Mouse (Mus musculus): ENCODE results near the gene Ints11. TPM values are rescaled to one million over a fixed set of nuclear protein-coding genes. Genes with fewer than 3 reads are reported as not detected.
A peak's percentile ranks its signal among the peaks of the same experiment; 100 is the strongest.

Gene Ints11
- polyA plus RNA-seq, 1 experiment: 49.5 TPM

- Histone ChIP-seq H3K4me1 (ENCODE audit: control insufficient read depth, insufficient read depth, low read length) (peaks cover 1% of the 10 kb centered on the region; the same call in 1 of the 2 replicates), H3K4me3 (replicated peaks; ENCODE audit: control insufficient read depth, low read depth, low read length) (no peak overlapping the region), H3K27ac (ENCODE audit: control insufficient read depth, insufficient read depth, low read depth, low read length, poor library complexity) (no peak overlapping the region)
- no peak for TF ChIP-seq POLR2A (IDR thresholded peaks at IDR 0.05; ENCODE audit: borderline replicate concordance, control insufficient read depth, low read depth, low read length)
- TF ChIP-seq CTCF (IDR thresholded peaks at IDR 0.05; ENCODE audit: control insufficient read depth, insufficient read depth, low read length): no peak
- WGBS: 60% methylated on average over 38 of the region's 38 CpGs
These were observed 27.6 kb upstream of the Ints11 start for GRCm38 (mm10) chr4:155841651-155842270.

DNA sequence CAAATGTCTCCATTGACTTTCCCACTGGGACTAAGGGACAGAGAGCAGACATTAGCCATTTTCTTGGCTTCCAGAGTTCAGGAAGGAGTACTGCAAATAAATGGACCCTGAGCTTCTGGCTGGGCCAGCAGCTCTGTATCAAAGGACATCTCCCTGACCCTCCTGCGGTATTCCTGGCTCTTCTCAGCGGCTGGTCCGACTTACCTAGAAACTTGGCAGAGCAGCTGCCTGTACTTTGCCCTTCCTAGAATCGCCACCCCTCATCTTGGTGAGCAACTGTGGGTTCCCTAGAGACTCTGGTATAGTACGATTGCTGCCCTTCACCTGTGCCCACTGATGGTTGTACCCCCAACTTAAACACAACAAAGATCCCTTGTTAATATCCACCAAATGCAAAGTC is 26.1 kb upstream of the Ints11 start:
- no peak overlapping the region for H3K27ac ChIP-seq (ENCODE audit: control insufficient read depth, insufficient read depth, low read depth, low read length, poor library complexity)
- TF ChIP-seq CTCF (IDR thresholded peaks at IDR 0.05; ENCODE audit: control insufficient read depth, insufficient read depth, low read length) (no peak), POLR2A (IDR thresholded peaks at IDR 0.05; ENCODE audit: borderline replicate concordance, control insufficient read depth, low read depth, low read length) (no peak)
- H3K4me1 ChIP-seq (ENCODE audit: control insufficient read depth, insufficient read depth, low read length): no peaks in the 10 kb centered on the region; the same call in 1 of the 2 replicates
- WGBS: 87% methylated on average over 5 of the region's 5 CpGs
- H3K4me3 ChIP-seq (replicated peaks; ENCODE audit: control insufficient read depth, low read depth, low read length): no peak overlapping the region

DNA sequence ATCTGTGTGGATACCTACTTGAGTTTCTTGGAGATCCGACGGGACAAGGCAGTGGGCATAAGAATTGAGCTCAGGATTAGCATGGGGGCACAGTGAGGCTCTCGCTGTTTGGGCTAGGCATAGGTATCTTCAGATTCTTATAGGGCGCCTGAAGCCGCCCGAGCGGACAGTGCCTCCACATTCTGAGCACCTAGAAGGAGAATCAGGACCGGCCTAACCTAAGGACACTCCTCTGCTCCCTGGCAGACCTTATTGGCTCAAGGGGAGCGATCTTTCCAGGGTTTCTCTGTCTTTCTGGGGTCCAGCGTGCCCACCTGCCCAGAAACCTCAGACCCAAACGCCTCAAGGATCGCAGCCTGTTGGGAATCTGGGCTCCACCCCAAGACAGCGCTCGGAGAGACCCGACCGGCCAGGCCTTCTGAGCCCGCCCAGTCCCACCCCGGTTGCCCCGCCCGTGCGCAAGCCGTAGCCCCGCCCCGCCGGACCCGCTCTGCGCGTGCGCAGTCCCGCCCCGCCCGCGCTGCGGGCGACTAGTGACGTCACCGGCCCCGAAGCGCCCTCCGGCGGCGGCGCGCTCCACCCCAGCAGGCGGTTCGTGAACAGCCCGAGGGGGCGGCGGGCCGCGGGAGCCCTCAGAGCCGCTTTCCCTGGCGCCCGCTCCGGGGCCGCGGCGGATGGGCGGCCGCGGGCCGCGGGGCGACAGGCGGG is 22.3 kb upstream of the Ints11 start, which contains the start of gene Dvl1:
Gene Dvl1 (plus strand): TSS at position 532 of the 708 bp plus-strand sequence.
- Histone ChIP-seq H3K27ac (ENCODE audit: control insufficient read depth, insufficient read depth, low read depth, low read length, poor library complexity) (peak within 1 kb of the TSS; percentile 69), H3K4me1 (ENCODE audit: control insufficient read depth, insufficient read depth, low read length) (peaks cover 3% of the 10 kb centered on the region), H3K4me3 (replicated peaks; ENCODE audit: control insufficient read depth, low read depth, low read length) (peak within 1 kb of the TSS; percentile 98)
- TF ChIP-seq POLR2A (IDR thresholded peaks at IDR 0.05; ENCODE audit: borderline replicate concordance, control insufficient read depth, low read depth, low read length) (peak; percentile 30; the same call in 1 of the 2 replicates), CTCF (IDR thresholded peaks at IDR 0.05; ENCODE audit: control insufficient read depth, insufficient read depth, low read length) (peak; percentile 38; the same call in 1 of the 2 replicates)
- WGBS: 4% methylated on average over 62 of the region's 65 CpGs

DNA sequence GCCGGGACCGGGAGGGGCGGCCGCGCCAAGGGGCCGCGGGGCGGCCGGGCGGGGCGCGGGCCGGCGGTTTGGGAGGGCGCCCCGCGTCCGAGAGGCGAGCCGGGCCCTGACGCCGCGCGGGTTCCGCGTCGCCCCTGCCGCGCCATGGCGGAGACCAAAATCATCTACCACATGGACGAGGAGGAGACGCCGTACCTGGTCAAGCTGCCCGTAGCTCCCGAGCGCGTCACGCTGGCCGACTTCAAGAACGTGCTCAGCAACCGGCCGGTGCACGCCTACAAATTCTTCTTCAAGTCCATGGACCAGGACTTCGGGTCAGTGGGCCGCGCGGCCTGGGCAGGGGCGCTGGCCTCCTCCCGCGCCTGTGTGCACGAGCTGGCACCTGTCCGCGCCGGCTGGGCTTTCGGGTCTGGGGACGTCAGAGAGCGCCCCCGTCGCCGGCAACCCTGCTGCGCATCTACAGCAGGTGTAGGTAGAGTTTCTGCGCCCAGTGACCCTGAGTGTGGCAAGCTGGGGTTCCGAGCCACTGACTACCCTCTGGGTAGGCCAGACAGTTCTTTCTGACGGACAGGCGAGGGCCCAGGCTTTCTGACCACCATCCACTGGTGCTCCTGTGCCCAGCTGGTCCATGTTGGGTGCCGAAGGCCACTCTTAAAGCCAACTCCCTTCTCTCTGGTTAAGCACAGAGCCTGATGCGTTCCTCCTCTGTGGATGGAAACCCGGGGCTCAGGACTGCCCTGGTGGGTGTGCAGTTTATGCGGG is 21.6 kb upstream of the Ints11 start:
- 6% methylated on average over 69 of the region's 69 CpGs for WGBS
- TF ChIP-seq CTCF (IDR thresholded peaks at IDR 0.05; ENCODE audit: control insufficient read depth, insufficient read depth, low read length) (0 out of 2 replicates have a peak, but pooled peaks have one; percentile 2), POLR2A (IDR thresholded peaks at IDR 0.05; ENCODE audit: borderline replicate concordance, control insufficient read depth, low read depth, low read length) (peak; percentile 28; the same call in 1 of the 2 replicates)
- H3K27ac ChIP-seq (ENCODE audit: control insufficient read depth, insufficient read depth, low read depth, low read length, poor library complexity): peak overlapping the region; percentile 69; the same call in 1 of the 2 replicates
- peaks cover 3% of the 10 kb centered on the region for H3K4me1 ChIP-seq (ENCODE audit: control insufficient read depth, insufficient read depth, low read length)
- peak overlapping the region; percentile 98 for H3K4me3 ChIP-seq (replicated peaks; ENCODE audit: control insufficient read depth, low read depth, low read length)

GRCm38 (mm10) chr4:155848434-155849095 is 20.8 kb upstream of the Ints11 start:
- WGBS: 67% methylated on average over 7 of the region's 7 CpGs
- H3K27ac ChIP-seq (ENCODE audit: control insufficient read depth, insufficient read depth, low read depth, low read length, poor library complexity): no peak overlapping the region
- TF ChIP-seq POLR2A (IDR thresholded peaks at IDR 0.05; ENCODE audit: borderline replicate concordance, control insufficient read depth, low read depth, low read length): no peak
- TF ChIP-seq CTCF (IDR thresholded peaks at IDR 0.05; ENCODE audit: control insufficient read depth, insufficient read depth, low read length): no peak
- H3K4me1 ChIP-seq (ENCODE audit: control insufficient read depth, insufficient read depth, low read length): peaks cover 3% of the 10 kb centered on the region
- peak overlapping the region; percentile 33 for H3K4me3 ChIP-seq (replicated peaks; ENCODE audit: control insufficient read depth, low read depth, low read length)

DNA sequence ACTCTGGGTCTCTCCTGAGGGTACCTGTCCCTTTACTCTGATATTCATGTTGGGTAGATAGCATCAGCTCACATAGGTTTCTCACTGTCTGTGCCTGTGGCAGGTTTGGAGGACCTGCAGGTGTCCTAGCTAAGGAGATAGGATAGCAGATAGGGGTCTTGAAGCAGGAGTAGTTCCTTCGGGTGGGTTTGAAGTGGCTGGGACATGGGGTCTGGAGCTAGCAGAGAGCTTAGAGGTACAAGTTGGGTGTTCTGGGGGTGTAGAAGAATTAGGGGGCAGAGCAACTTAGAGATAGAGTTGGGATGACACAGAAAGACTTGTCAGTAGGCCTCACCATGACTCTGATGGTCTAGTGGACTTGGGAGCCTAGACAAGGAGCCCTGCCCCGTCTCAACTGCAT is 20.0 kb upstream of the Ints11 start:
- no peak for TF ChIP-seq POLR2A (IDR thresholded peaks at IDR 0.05; ENCODE audit: borderline replicate concordance, control insufficient read depth, low read depth, low read length)
- no peak for TF ChIP-seq CTCF (IDR thresholded peaks at IDR 0.05; ENCODE audit: control insufficient read depth, insufficient read depth, low read length)
- Histone ChIP-seq H3K4me3 (replicated peaks; ENCODE audit: control insufficient read depth, low read depth, low read length) (no peak overlapping the region), H3K4me1 (ENCODE audit: control insufficient read depth, insufficient read depth, low read length) (peaks cover 3% of the 10 kb centered on the region), H3K27ac (ENCODE audit: control insufficient read depth, insufficient read depth, low read depth, low read length, poor library complexity) (no peak overlapping the region)
- 81% methylated on average over 2 of the region's 2 CpGs for WGBS

- WGBS: 68% methylated on average over 3 of the region's 3 CpGs
- peaks cover 3% of the 10 kb centered on the region for H3K4me1 ChIP-seq (ENCODE audit: control insufficient read depth, insufficient read depth, low read length)
- TF ChIP-seq CTCF (IDR thresholded peaks at IDR 0.05; ENCODE audit: control insufficient read depth, insufficient read depth, low read length) (no peak), POLR2A (IDR thresholded peaks at IDR 0.05; ENCODE audit: borderline replicate concordance, control insufficient read depth, low read depth, low read length) (no peak)
- no peak overlapping the region for H3K27ac ChIP-seq (ENCODE audit: control insufficient read depth, insufficient read depth, low read depth, low read length, poor library complexity)
- no peak overlapping the region for H3K4me3 ChIP-seq (replicated peaks; ENCODE audit: control insufficient read depth, low read depth, low read length)
These were observed 19.4 kb upstream of the Ints11 start for GRCm38 (mm10) chr4:155849792-155850451.
